Mouse (Mus musculus) intestine, embryonic 14.5 days (tissue): Measurements from ENCODE around the gene Akr1b3. TPM values are rescaled to one million over a fixed set of nuclear protein-coding genes. Genes with fewer than 3 reads are reported as not detected.

Experiments used
- ATAC-seq: fragments of 200-750 bp; cut with Nextera tagmentation; replicated peaks from 2 replicates; pipeline ENCODE4 v1.8.0; 2017; ENCODE audit warnings: low read depth, moderate number of reproducible peaks, moderate TSS enrichment, moderate library complexity; ENCODE audit not compliant: low FRiP score, low TSS enrichment
- DNase-seq: peaks from one replicate; pipeline ENCODE4 v3.0.0-alpha.2; 2018; ENCODE audit warnings: low spot score
- H3K27ac ChIP-seq: fragments of 300-500 bp; sonication (generic); 2 replicates; pipeline ENCODE4 v1.5.1; 2014; ENCODE audit warnings: low read depth, mild to moderate bottlenecking, control low read depth
- H3K27me3 ChIP-seq: fragments of 300-500 bp; sonication (generic); replicated peaks from 2 replicates; pipeline ENCODE4 v1.6.1; 2014; ENCODE audit warnings: low read length, control low read depth; ENCODE audit not compliant: control insufficient read depth, insufficient read depth
- H3K36me3 ChIP-seq: fragments of 300-500 bp; sonication (generic); 2 replicates; pipeline ENCODE4 v1.6.1; 2014; ENCODE audit warnings: low read length, control low read depth; ENCODE audit not compliant: control insufficient read depth, insufficient read depth
- H3K4me1 ChIP-seq: fragments of 300-500 bp; sonication (generic); replicated peaks from 2 replicates; pipeline ENCODE4 v1.6.1; 2014; ENCODE audit warnings: low read length, control low read depth, mixed read lengths; ENCODE audit not compliant: control insufficient read depth, insufficient read depth
- H3K4me2 ChIP-seq: fragments of 300-500 bp; sonication (generic); 2 replicates; pipeline ENCODE4 v1.6.1; 2014; ENCODE audit warnings: low read length
- H3K4me3 ChIP-seq: fragments of 300-500 bp; sonication (generic); 2 replicates; pipeline ENCODE4 v1.5.1; 2014; ENCODE audit warnings: low read depth, low read length, control low read depth, mixed read lengths
- H3K9ac ChIP-seq: fragments of 300-500 bp; sonication (generic); 2 replicates; pipeline ENCODE4 v1.6.1; 2014; ENCODE audit warnings: mild to moderate bottlenecking, low read length
- H3K9me3 ChIP-seq: fragments of 300-500 bp; sonication (generic); 2 replicates; pipeline ENCODE4 v1.6.1; 2016; ENCODE audit warnings: low read length, control low read depth; ENCODE audit not compliant: control insufficient read depth
- WGBS: fragments of 180-500 bp; shearing (Covaris S2); extraction: QIAGEN DNeasy Blood & Tissue Kit; methylation state at CpG from one replicate; pipeline ENCODE4 v1.1.7; 2014; 5-methylcytosine and 5-hydroxymethylcytosine counted together
- polyA plus RNA-seq: library from polyadenylated mRNA; unstranded; fragments of >200 nt; fragmentation: Nextera tagmentation; extraction: Ambion mirVana; gene quantifications from 2 replicates; pipeline ENCODE4 v1.2.1, GENCODE M21; 2014

The Akr1b3 gene
- polyA plus RNA-seq = 160 and 170 TPM in 2 replicates

GRCm38 (mm10) chr6:34316854-34317771 is at the start of gene Akr1b3:
Gene Akr1b3 (minus strand): TSS chr6:34317478.
- peaks cover 29% of the 10 kb centered on the region for H3K4me1 ChIP-seq
- H3K36me3 ChIP-seq = no peaks in the 10 kb centered on the region
- peak within 1 kb of the TSS; percentile 49 for H3K9ac ChIP-seq
- no peaks in the 10 kb centered on the region for H3K27me3 ChIP-seq
- H3K4me2 ChIP-seq = peak within 1 kb of the TSS; percentile 89
- H3K9me3 ChIP-seq = no peaks in the 10 kb centered on the region
- H3K4me3 ChIP-seq = peak within 1 kb of the TSS; percentile 61
- 1% methylated on average over 60 of the region's 60 CpGs for WGBS
- peak within 1 kb of the TSS; percentile 27; the same call in 1 of the 2 replicates for H3K27ac ChIP-seq
- ATAC-seq (peak; percentile 99), DNase-seq (peak; percentile 89)

GRCm38 (mm10) chr6:34364217-34365136 is 47.2 kb upstream of the Akr1b3 start:
- 85% methylated on average over 12 of the region's 12 CpGs for WGBS
- no peak for DNase-seq
- H3K9me3 ChIP-seq = no peaks in the 10 kb centered on the region
- H3K27ac ChIP-seq = no peak overlapping the region
- H3K4me3 ChIP-seq = no peak overlapping the region
- no peaks in the 10 kb centered on the region for H3K4me1 ChIP-seq
- H3K36me3 ChIP-seq = no peaks in the 10 kb centered on the region
- ATAC-seq = no peak
- H3K4me2 ChIP-seq = no peak overlapping the region
- no peak overlapping the region for H3K9ac ChIP-seq
- H3K27me3 ChIP-seq = no peaks in the 10 kb centered on the region

GRCm38 (mm10) chr6:34355841-34356240 is 38.6 kb upstream of the Akr1b3 start:
- H3K27ac ChIP-seq = no peak overlapping the region
- ATAC-seq (no peak), DNase-seq (no peak)

GRCm38 (mm10) chr6:34355349-34355747 is 38.1 kb upstream of the Akr1b3 start:
- Histone ChIP-seq H3K4me1 (0 out of 2 replicates have a peak, but pooled peaks cover 8% of the 10 kb centered on the region), H3K4me3 (no peak overlapping the region), H3K27me3 (no peaks in the 10 kb centered on the region), H3K36me3 (no peaks in the 10 kb centered on the region), H3K9me3 (no peaks in the 10 kb centered on the region), H3K27ac (no peak overlapping the region), H3K9ac (no peak overlapping the region), H3K4me2 (no peak overlapping the region)
- 68% methylated on average over 6 of the region's 6 CpGs for WGBS
- DNase-seq (no peak), ATAC-seq (no peak)

More at GRCm38 (mm10) chr6:34355841-34356240, 38.6 kb upstream of the Akr1b3 start:
- Histone ChIP-seq H3K4me2 (no peak overlapping the region), H3K4me1 (0 out of 2 replicates have a peak, but pooled peaks cover 8% of the 10 kb centered on the region), H3K9me3 (no peaks in the 10 kb centered on the region), H3K9ac (no peak overlapping the region), H3K36me3 (no peaks in the 10 kb centered on the region), H3K4me3 (no peak overlapping the region), H3K27me3 (no peaks in the 10 kb centered on the region)
- 80% methylated on average over 9 of the region's 9 CpGs for WGBS

- H3K4me1 ChIP-seq = 0 out of 2 replicates have a peak, but pooled peaks cover 8% of the 10 kb centered on the region
- ATAC-seq (no peak), DNase-seq (no peak)
- H3K4me2 ChIP-seq = peak overlapping the region; percentile 50
- H3K9ac ChIP-seq = no peak overlapping the region
- H3K9me3 ChIP-seq = no peaks in the 10 kb centered on the region
- WGBS = 58% methylated on average over 8 of the region's 8 CpGs
- H3K36me3 ChIP-seq = no peaks in the 10 kb centered on the region
- H3K4me3 ChIP-seq = peak overlapping the region; percentile 15; the same call in 1 of the 2 replicates
- no peaks in the 10 kb centered on the region for H3K27me3 ChIP-seq
- no peak overlapping the region for H3K27ac ChIP-seq
Observed at GRCm38 (mm10) chr6:34354354-34355348, 37.4 kb upstream of the Akr1b3 start.

- DNase-seq (no peak), ATAC-seq (peak; percentile 41)
- H3K4me2 ChIP-seq = peak within 1 kb of the TSS; percentile 50
- H3K9me3 ChIP-seq = no peaks in the 10 kb centered on the region
- H3K4me3 ChIP-seq = peak within 1 kb of the TSS; percentile 15; the same call in 1 of the 2 replicates
- no peak within 1 kb of the TSS for H3K27ac ChIP-seq
- WGBS = 13% methylated on average over 16 of the region's 16 CpGs
- H3K36me3 ChIP-seq = no peaks in the 10 kb centered on the region
- no peak within 1 kb of the TSS for H3K9ac ChIP-seq
- H3K4me1 ChIP-seq = 0 out of 2 replicates have a peak, but pooled peaks cover 8% of the 10 kb centered on the region
- no peaks in the 10 kb centered on the region for H3K27me3 ChIP-seq
Observed at GRCm38 (mm10) chr6:34353658-34354353, 36.5 kb upstream of the Akr1b3 start, which contains the start of gene Akr1b8. Gene Akr1b8 (plus strand): TSS chr6:34354119.

- WGBS = 85% methylated on average over 3 of the region's 3 CpGs
- H3K4me2 ChIP-seq = no peak overlapping the region
- no peak for ATAC-seq
- H3K4me3 ChIP-seq = no peak overlapping the region
- no peak overlapping the region for H3K9ac ChIP-seq
- no peaks in the 10 kb centered on the region for H3K27me3 ChIP-seq
- H3K4me1 ChIP-seq = 0 out of 2 replicates have a peak, but pooled peaks cover 8% of the 10 kb centered on the region
- H3K9me3 ChIP-seq = no peaks in the 10 kb centered on the region
- no peak for DNase-seq
- no peaks in the 10 kb centered on the region for H3K36me3 ChIP-seq
- no peak overlapping the region for H3K27ac ChIP-seq
Observed at GRCm38 (mm10) chr6:34352401-34352800, 35.1 kb upstream of the Akr1b3 start.
